Comparison of ENCODE assay signal across 12 mouse cellular contexts in genomic region chr5:121189182-121189581, GRCm38 (mm10). TPM values are rescaled to one million over a fixed set of nuclear protein-coding genes. Genes with fewer than 3 reads are reported as not detected.
DNase-seq lines count a peak whose midpoint lies in the region; ATAC-seq and TF ChIP-seq lines count a peak whose summit lies in the region.
"Had no signal": no experiment of that assay in that cellular context is flagged by ENCODE, and none has a peak within 500 bp of the region (broad histone marks: within the 10 kb centered on the region; RNA-seq: fewer than 3 reads in every experiment).

No protein-coding gene starts in this region.

- no peak for TF ChIP-seq EP300 in CH12.LX (IDR thresholded peaks at IDR 0.05; ENCODE audit: low read length)

- H3K4me2 ChIP-seq in CH12.LX (ENCODE audit: insufficient read depth, low read depth, poor library complexity, severe bottlenecking): peak overlapping the region; percentile 39
- peak overlapping the region; percentile 40 for H3K4me2 ChIP-seq in liver, embryonic 11.5 days

- no peak for ATAC-seq in liver, embryonic 11.5 days (replicated peaks; ENCODE audit: low FRiP score)
- no peak for ATAC-seq in inflammation-experienced regulatory T-cells, adult 6 months

- TF ChIP-seq CTCF in layer of hippocampus, adult 2 months (conservative IDR thresholded peaks at IDR 0.05): no peak
- no peak for TF ChIP-seq CTCF in CH12.LX (conservative IDR thresholded peaks at IDR 0.05 in 1 of 2, IDR thresholded peaks at IDR 0.05 in 1 of 2; ENCODE audit: low read depth in 2 of 2, low read length in 2 of 2)

- dilution Hi-C loops in CH12.LX (cut with MboI; ENCODE audit: extremely low pct_ligation_motif_present, extremely low pct_unique_long_range_greater_than_20kb, low sequenced_read_pairs): no loop called here

- DNase-seq in layer of hippocampus, adult 2 months (ENCODE audit: low spot score in 2 of 2): no peak
- no peak for DNase-seq in layer of hippocampus, adult 8-10 months (ENCODE audit: low spot score in 2 of 2)
- no peak for DNase-seq in CH12.LX (ENCODE audit: extremely low read depth)
- DNase-seq in brain, adult 2 months (ENCODE audit: low read depth, low spot score): peak; percentile 59
- DNase-seq in liver, embryonic 11.5 days (ENCODE audit: low spot score): no peak
- DNase-seq in adrenal gland, postnatal 36 days: no peak
- no peak for DNase-seq in testis, postnatal 14 days (ENCODE audit: low spot score)
- DNase-seq: lung, postnatal 14 days; right cerebral cortex, postnatal 14 days; thymus, postnatal 4 days had no signal

- peaks cover 0 to 9% of the 10 kb centered on the region in 2 experiments for H3K36me3 ChIP-seq in CH12.LX (replicated peaks in 1 of 2; ENCODE audit: control insufficient read depth in 1 of 2, insufficient read depth in 1 of 2, low read length in 1 of 2)
- H3K36me3 ChIP-seq in liver, embryonic 11.5 days (ENCODE audit: control insufficient read depth, insufficient read depth, low read length): no peaks in the 10 kb centered on the region

- peaks cover 62% of the 10 kb centered on the region for H3K79me2 ChIP-seq in CH12.LX (replicated peaks; ENCODE audit: control insufficient read depth, extremely low read depth, insufficient read depth, poor library complexity, severe bottlenecking)

- WGBS in liver, embryonic 11.5 days: 68% methylated on average over 9 of the region's 9 CpGs

- H3K27me3 ChIP-seq in CH12.LX (replicated peaks): no peaks in the 10 kb centered on the region
- no peaks in the 10 kb centered on the region for H3K27me3 ChIP-seq in liver, embryonic 11.5 days (replicated peaks; ENCODE audit: control insufficient read depth, insufficient read depth, low read length)

- H3K9ac ChIP-seq in CH12.LX (ENCODE audit: insufficient read depth, low read depth): peak overlapping the region; percentile 5; the same call in 1 of the 2 replicates
- H3K9ac ChIP-seq in liver, embryonic 11.5 days (ENCODE audit: low read depth, low read length): no peak overlapping the region

- H3K9me3 ChIP-seq in CH12.LX (replicated peaks; ENCODE audit: low read length): no peaks in the 10 kb centered on the region
- no peaks in the 10 kb centered on the region for H3K9me3 ChIP-seq in liver, embryonic 11.5 days (ENCODE audit: control insufficient read depth, low read length)

- H3K4me3 ChIP-seq in layer of hippocampus, adult 2 months: peak overlapping the region; percentile 17
- peak overlapping the region; percentile 23 to 50 (median 28) for H3K4me3 ChIP-seq in CH12.LX (replicated peaks in 1 of 3; ENCODE audit: low read depth in 2 of 3, low read length in 2 of 3, poor library complexity in 1 of 3)
- peak overlapping the region; percentile 26 for H3K4me3 ChIP-seq in liver, embryonic 11.5 days (ENCODE audit: low read depth, low read length)

- no peak for TF ChIP-seq RAD21 in CH12.LX (IDR thresholded peaks at IDR 0.05; ENCODE audit: low read depth, low read length)

- TF ChIP-seq POLR2A in CH12.LX (IDR thresholded peaks at IDR 0.05; ENCODE audit: low read depth, low read length): no peak

- peak overlapping the region; percentile 85 for H3K27ac ChIP-seq in layer of hippocampus, adult 2 months
- peak overlapping the region; percentile 34; the same call in 1 of the 2 replicates for H3K27ac ChIP-seq in CH12.LX (ENCODE audit: insufficient read depth, low read depth)
- H3K27ac ChIP-seq in liver, embryonic 11.5 days (ENCODE audit: low read depth, low read length): no peak overlapping the region
- H3K27ac ChIP-seq: kidney, postnatal 0 days had no signal

- H3K4me1 ChIP-seq in CH12.LX (ENCODE audit: control insufficient read depth in 1 of 2, insufficient read depth in 2 of 2): peaks cover 28 to 58% of the 10 kb centered on the region in 2 experiments
- H3K4me1 ChIP-seq in liver, embryonic 11.5 days (replicated peaks; ENCODE audit: control insufficient read depth, insufficient read depth, low read length): peaks cover 43% of the 10 kb centered on the region

- in situ Hi-C loops in CH12.LX (cut with MboI; ENCODE audit: low pct_ligation_motif_present, low pct_unique_long_range_greater_than_20kb, low sequenced_read_pairs): no loop called here

TF ChIP-seq in CH12.LX, 34 proteins besides CTCF, POLR2A, EP300 and RAD21:
- TF ChIP-seq BHLHE40 (IDR thresholded peaks at IDR 0.05; ENCODE audit: low read depth, low read length) (no peak), MEF2A (IDR thresholded peaks at IDR 0.05; ENCODE audit: borderline replicate concordance, low read depth, low read length) (no peak), USF1 (IDR thresholded peaks at IDR 0.05; ENCODE audit: low read depth, low read length) (peak; percentile 51), ZKSCAN1 (IDR thresholded peaks at IDR 0.05; ENCODE audit: borderline replicate concordance, low read depth, low read length) (no peak), ZC3H11A (IDR thresholded peaks at IDR 0.05; ENCODE audit: low read depth, low read length) (no peak), MXI1 (IDR thresholded peaks at IDR 0.05; ENCODE audit: low read depth, low read length) (peak; percentile 97), MYC (IDR thresholded peaks at IDR 0.05; ENCODE audit: low read depth, low read length) (peak; percentile 78), CHD2 (IDR thresholded peaks at IDR 0.05; ENCODE audit: low read length) (no peak), ELF1 (IDR thresholded peaks at IDR 0.05; ENCODE audit: low read depth, low read length) (no peak), HCFC1 (IDR thresholded peaks at IDR 0.05; ENCODE audit: low read depth, low read length) (no peak), PAX5 (IDR thresholded peaks at IDR 0.05; ENCODE audit: low read length) (no peak), SIN3A (IDR thresholded peaks at IDR 0.05; ENCODE audit: low read length) (peak; percentile 90), ETS1 (conservative IDR thresholded peaks at IDR 0.05; ENCODE audit: low read depth, low read length) (no peak), IRF4 (IDR thresholded peaks at IDR 0.05; ENCODE audit: low read depth, low read length) (no peak), TCF12 (IDR thresholded peaks at IDR 0.05; ENCODE audit: low read depth, low read length) (no peak), MAX (IDR thresholded peaks at IDR 0.05; ENCODE audit: low read length) (peak; percentile 90)

RNA-seq across cellular contexts. Expression of gene Ptpn11, which starts 2.0 kb away (rescaled TPM):
- total RNA-seq in layer of hippocampus, adult 2 months (2021): 10 to 100 TPM; 94.9 to 97.9 TPM
- 100 to 1,000 TPM in 2 of 4 experiments, 10 to 100 TPM in 2; 97.1 to 101 (median 99.7) TPM for total RNA-seq in layer of hippocampus, adult 8-10 months (2022)
- total RNA-seq in CH12.LX (2012; rRNA removed) (44.6 and 52.2 TPM in 2 replicates), CH12.LX (2014; rRNA removed) (29.4 and 33.2 TPM in 2 replicates)
- 62.1 and 62.8 TPM in 2 replicates for polyA plus RNA-seq in CH12.LX (2012; ENCODE audit: insufficient read length, low read depth)
- polyA plus RNA-seq in liver, embryonic 11.5 days (2014; fragmentation: Nextera tagmentation; extraction: Ambion mirVana): 21.5 TPM in 2 replicates
- 10 to 100 TPM in 2 of 3 experiments, 1 to 10 TPM in 1; 9.8 to 16.6 (median 13.3) TPM for polyA plus RNA-seq in inflammation-experienced regulatory T-cells, adult 6 months (2017; shearing (Covaris generic))
- total RNA-seq in adrenal gland, postnatal 36 days (2021): 100 to 1,000 TPM; 100 to 135 TPM

RNA-seq across cellular contexts. Expression of gene Rpl6, which starts 15.1 kb away (rescaled TPM):
- total RNA-seq in layer of hippocampus, adult 2 months (2021): 100 to 1,000 TPM; 472 to 483 TPM
- total RNA-seq in layer of hippocampus, adult 8-10 months (2022): 100 to 1,000 TPM; 517 to 564 (median 525) TPM
- total RNA-seq in CH12.LX (2012; rRNA removed) (2,694 and 2,801 TPM in 2 replicates), CH12.LX (2014; rRNA removed) (2,433 and 2,576 TPM in 2 replicates)
- polyA plus RNA-seq in CH12.LX (2012; ENCODE audit: insufficient read length, low read depth): 2,607 and 2,835 TPM in 2 replicates
- 959 and 1,036 TPM in 2 replicates for polyA plus RNA-seq in liver, embryonic 11.5 days (2014; fragmentation: Nextera tagmentation; extraction: Ambion mirVana)
- 1,000 to 10,000 TPM; 1,376 to 1,988 (median 1,894) TPM for polyA plus RNA-seq in inflammation-experienced regulatory T-cells, adult 6 months (2017; shearing (Covaris generic))
- 1,000 to 10,000 TPM; 1,036 to 1,050 TPM for total RNA-seq in adrenal gland, postnatal 36 days (2021)

RNA-seq across cellular contexts. Expression of gene Hectd4, which starts 30.8 kb away (rescaled TPM):
- total RNA-seq in layer of hippocampus, adult 2 months (2021): 100 to 1,000 TPM; 170 to 175 TPM
- total RNA-seq in layer of hippocampus, adult 8-10 months (2022): 100 to 1,000 TPM; 147 to 191 (median 153) TPM
- total RNA-seq in CH12.LX (2012; rRNA removed): 6.8 and 7.8 TPM in 2 replicates
- total RNA-seq in CH12.LX (2014; rRNA removed): 0.89 and 2.1 TPM in 2 replicates
- 4.3 and 6.0 TPM in 2 replicates for polyA plus RNA-seq in CH12.LX (2012; ENCODE audit: insufficient read length, low read depth)
- 11.8 and 16.3 TPM in 2 replicates for polyA plus RNA-seq in liver, embryonic 11.5 days (2014; fragmentation: Nextera tagmentation; extraction: Ambion mirVana)
- 1 to 10 TPM; 4.4 to 8.7 (median 8.2) TPM for polyA plus RNA-seq in inflammation-experienced regulatory T-cells, adult 6 months (2017; shearing (Covaris generic))
- 10 to 100 TPM; 22.1 to 23.2 TPM for total RNA-seq in adrenal gland, postnatal 36 days (2021)

Comparison
In these comparisons a context has a peak if more than half of its experiments do, and no peak if none do; other contexts are left out.
1. RNA of gene Hectd4, which starts 30.8 kb away (total RNA-seq): 170 to 175 TPM in layer of hippocampus, adult 2 months and 147 to 191 TPM in layer of hippocampus, adult 8-10 months; 22.1 to 23.2 TPM in adrenal gland, postnatal 36 days and 0.89 to 7.8 TPM in CH12.LX; every median in the first group is over 4 times any median in the second.
2. Peak in every context shown above with its lines, with median percentiles within 50 percentile points of each other: H3K4me3 ChIP-seq.